Mouse (Mus musculus): ENCODE measurements around the gene Uqcc1.

Gene Uqcc1

GRCm38 (mm10) chr2:155929531-155930442 lies at the start of gene Uqcc1:
Gene Uqcc1 (minus strand): TSS chr2:155930310.
- in situ Hi-C loops (cut with MboI; ENCODE audit: low pct_unique_long_range_greater_than_20kb in 1 of 2, low sequenced_read_pairs in 2 of 2, unreplicated experiment in 1 of 2) = no loop called here

- in situ Hi-C loops (cut with MboI; ENCODE audit: low pct_unique_long_range_greater_than_20kb in 1 of 2, low sequenced_read_pairs in 2 of 2, unreplicated experiment in 1 of 2) = no loop called here
These were observed 49.4 kb upstream of the Uqcc1 start for GRCm38 (mm10) chr2:155979328-155979991.

GRCm38 (mm10) chr2:155974087-155974731 lies 44.1 kb upstream of the Uqcc1 start:
- in situ Hi-C loops (cut with MboI; ENCODE audit: low pct_unique_long_range_greater_than_20kb in 1 of 2, low sequenced_read_pairs in 2 of 2, unreplicated experiment in 1 of 2) = no loop called here

GRCm38 (mm10) chr2:155973348-155973747 lies 43.2 kb upstream of the Uqcc1 start:
- in situ Hi-C loops (cut with MboI; ENCODE audit: low pct_unique_long_range_greater_than_20kb in 1 of 2, low sequenced_read_pairs in 2 of 2, unreplicated experiment in 1 of 2) = no loop called here

GRCm38 (mm10) chr2:155962991-155963390 lies 32.9 kb upstream of the Uqcc1 start:
- in situ Hi-C loops (cut with MboI; ENCODE audit: low pct_unique_long_range_greater_than_20kb in 1 of 2, low sequenced_read_pairs in 2 of 2, unreplicated experiment in 1 of 2) = no loop called here

- in situ Hi-C loops (cut with MboI; ENCODE audit: low pct_unique_long_range_greater_than_20kb in 1 of 2, low sequenced_read_pairs in 2 of 2, unreplicated experiment in 1 of 2) = no loop called here
These were observed 31.8 kb upstream of the Uqcc1 start for GRCm38 (mm10) chr2:155961862-155962261.

GRCm38 (mm10) chr2:155959981-155960380 lies 29.9 kb upstream of the Uqcc1 start:
- in situ Hi-C loops (cut with MboI; ENCODE audit: low pct_unique_long_range_greater_than_20kb in 1 of 2, low sequenced_read_pairs in 2 of 2, unreplicated experiment in 1 of 2) = no loop called here

- in situ Hi-C loops (cut with MboI; ENCODE audit: low pct_unique_long_range_greater_than_20kb in 1 of 2, low sequenced_read_pairs in 2 of 2, unreplicated experiment in 1 of 2) = no loop called here
These were observed 26.3 kb upstream of the Uqcc1 start, which contains the start of gene Cep250 for GRCm38 (mm10) chr2:155956134-155957059. Gene Cep250 (plus strand): TSS chr2:155956458.

- in situ Hi-C loops (cut with MboI; ENCODE audit: low pct_unique_long_range_greater_than_20kb in 1 of 2, low sequenced_read_pairs in 2 of 2, unreplicated experiment in 1 of 2) = no loop called here
These were observed 21.9 kb upstream of the Uqcc1 start for GRCm38 (mm10) chr2:155952006-155952405.

- in situ Hi-C loops (cut with MboI; ENCODE audit: low pct_unique_long_range_greater_than_20kb in 1 of 2, low sequenced_read_pairs in 2 of 2, unreplicated experiment in 1 of 2) = loop anchor here (5.0 kb wide), 2 partner anchors 102 to 122 kb away; partner anchors contain the start of gene Eif6 (in 1 of the 2)
These were observed 19.3 kb upstream of the Uqcc1 start for GRCm38 (mm10) chr2:155949362-155949761.

GRCm38 (mm10) chr2:155947390-155948002 lies 17.4 kb upstream of the Uqcc1 start:
- in situ Hi-C loops (cut with MboI; ENCODE audit: low pct_unique_long_range_greater_than_20kb in 1 of 2, low sequenced_read_pairs in 2 of 2, unreplicated experiment in 1 of 2) = loop anchor here (5.0 kb wide), 2 partner anchors 100 to 120 kb away; partner anchors contain the start of gene Eif6 (in 1 of the 2)

GRCm38 (mm10) chr2:155946499-155946898 lies 16.4 kb upstream of the Uqcc1 start:
- in situ Hi-C loops (cut with MboI; ENCODE audit: low pct_unique_long_range_greater_than_20kb in 1 of 2, low sequenced_read_pairs in 2 of 2, unreplicated experiment in 1 of 2) = loop anchor here (5.0 kb wide), 2 partner anchors 99 to 119 kb away; partner anchors contain the start of gene Eif6 (in 1 of the 2)

- in situ Hi-C loops (cut with MboI; ENCODE audit: low pct_unique_long_range_greater_than_20kb in 1 of 2, low sequenced_read_pairs in 2 of 2, unreplicated experiment in 1 of 2) = loop anchor here (5.0 kb wide), 2 partner anchors 99 to 119 kb away; partner anchors contain the start of gene Eif6 (in 1 of the 2)
These were observed 16.0 kb upstream of the Uqcc1 start for GRCm38 (mm10) chr2:155946069-155946468.

- in situ Hi-C loops (cut with MboI; ENCODE audit: low pct_unique_long_range_greater_than_20kb in 1 of 2, low sequenced_read_pairs in 2 of 2, unreplicated experiment in 1 of 2) = loop anchor here (5.0 kb wide), 2 partner anchors 98 to 118 kb away; partner anchors contain the start of gene Eif6 (in 1 of the 2)
These were observed 15.5 kb upstream of the Uqcc1 start for GRCm38 (mm10) chr2:155945580-155945979.

GRCm38 (mm10) chr2:155945124-155945523 lies 15.0 kb upstream of the Uqcc1 start, which contains the start of gene Gdf5:
Gene Gdf5 (minus strand): TSS chr2:155945367.
- in situ Hi-C loops (cut with MboI; ENCODE audit: low pct_unique_long_range_greater_than_20kb in 1 of 2, low sequenced_read_pairs in 2 of 2, unreplicated experiment in 1 of 2) = loop anchor here (5.0 kb wide), 2 partner anchors 98 to 118 kb away; partner anchors contain the start of gene Eif6 (in 1 of the 2)

- in situ Hi-C loops (cut with MboI; ENCODE audit: low pct_unique_long_range_greater_than_20kb in 1 of 2, low sequenced_read_pairs in 2 of 2, unreplicated experiment in 1 of 2) = loop anchor here (5.0 kb wide), 2 partner anchors 97 to 117 kb away; partner anchors contain the start of gene Eif6 (in 1 of the 2)
These were observed 14.6 kb upstream of the Uqcc1 start for GRCm38 (mm10) chr2:155944685-155945084.

- in situ Hi-C loops (cut with MboI; ENCODE audit: low pct_unique_long_range_greater_than_20kb in 1 of 2, low sequenced_read_pairs in 2 of 2, unreplicated experiment in 1 of 2) = no loop called here
These were observed 13.4 kb upstream of the Uqcc1 start for GRCm38 (mm10) chr2:155943463-155943862.

Data from mouse embryonic stem cell (cell line).